Comparison of ENCODE assay signal across 9 mouse cellular contexts in the genomic region with DNA sequence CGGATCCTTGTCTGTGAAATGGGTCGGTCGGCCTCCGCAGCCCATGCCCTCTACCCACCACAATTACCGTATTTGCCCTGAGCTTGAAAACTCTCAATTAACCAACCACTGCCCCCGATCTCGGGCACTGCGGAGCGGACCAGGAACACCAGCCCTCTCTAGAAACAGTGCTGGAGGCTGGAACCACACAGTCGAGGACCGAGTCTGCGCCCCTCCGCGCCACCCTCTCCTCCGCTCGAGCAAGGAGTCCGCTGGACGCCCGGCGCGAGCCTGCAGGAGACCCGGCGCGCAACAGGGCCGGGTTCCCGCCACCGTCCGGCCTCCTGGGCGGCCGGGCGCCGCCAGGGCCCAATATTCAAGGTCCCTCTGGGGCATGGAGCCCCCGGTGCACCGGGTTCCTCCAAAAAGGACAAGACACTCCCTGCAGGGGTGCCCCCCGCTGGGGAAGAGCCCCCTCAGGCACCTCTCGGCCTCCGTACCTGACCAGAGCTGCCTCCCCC. TPM values are rescaled to one million over a fixed set of nuclear protein-coding genes. Genes with fewer than 3 reads are reported as not detected.
A peak's percentile ranks its signal among the peaks of the same experiment; 100 is the strongest.
DNase-seq lines count a peak whose midpoint lies in the region; ATAC-seq and TF ChIP-seq lines count a peak whose summit lies in the region.
"Had no signal": no experiment of that assay in that cellular context is flagged by ENCODE, and none has a peak within 500 bp of the region (broad histone marks: within the 10 kb centered on the region; RNA-seq: fewer than 3 reads in every experiment).

No protein-coding gene starts in this region.

- peak overlapping the region; percentile 99 for H3K9ac ChIP-seq in heart, embryonic 11.5 days (ENCODE audit: low read depth, low read length)
- peak overlapping the region; percentile 99 for H3K9ac ChIP-seq in forebrain, embryonic 12.5 days
- H3K9ac ChIP-seq in liver, embryonic 13.5 days: peak overlapping the region; percentile 97

- intact Hi-C loops in heart, postnatal 14 days (cut with DNase I): no loop called here

- H3K4me1 ChIP-seq in heart, embryonic 11.5 days (ENCODE audit: control insufficient read depth, insufficient read depth, low read length): peaks cover 21% of the 10 kb centered on the region
- peaks cover 48% of the 10 kb centered on the region for H3K4me1 ChIP-seq in E14TG2a.4 (replicated peaks; ENCODE audit: low read depth, low read length)
- H3K4me1 ChIP-seq in forebrain, embryonic 12.5 days: peaks cover 29% of the 10 kb centered on the region
- peaks cover 40% of the 10 kb centered on the region for H3K4me1 ChIP-seq in liver, embryonic 13.5 days (replicated peaks)

- H3K27me3 ChIP-seq in heart, embryonic 11.5 days (ENCODE audit: control insufficient read depth, insufficient read depth, low read length): no peaks in the 10 kb centered on the region
- peaks cover 5% of the 10 kb centered on the region for H3K27me3 ChIP-seq in E14TG2a.4 (ENCODE audit: insufficient read depth, low read length)
- H3K27me3 ChIP-seq in forebrain, embryonic 12.5 days: 0 out of 2 replicates have a peak, but pooled peaks cover 5% of the 10 kb centered on the region
- H3K27me3 ChIP-seq in liver, embryonic 13.5 days: no peaks in the 10 kb centered on the region

- no peak for TF ChIP-seq CTCF in E14TG2a.4 (conservative IDR thresholded peaks at IDR 0.05; ENCODE audit: low read length)

- WGBS in heart, embryonic 11.5 days (ENCODE audit: insufficient replicate concordance): 1% methylated on average over 37 of the region's 37 CpGs
- whole genome bisulfite sequencing in forebrain, embryonic 12.5 days: under 1% methylated on average over 37 of the region's 37 CpGs
- WGBS in liver, embryonic 13.5 days (ENCODE audit: insufficient replicate concordance): under 1% methylated on average over 37 of the region's 37 CpGs

- peak overlapping the region; percentile 77 for H3K27ac ChIP-seq in heart, embryonic 11.5 days (ENCODE audit: low read depth, low read length)
- peak overlapping the region; percentile 93 for H3K27ac ChIP-seq in forebrain, embryonic 12.5 days
- H3K27ac ChIP-seq in liver, embryonic 13.5 days: peak overlapping the region; percentile 93

- H3K4me3 ChIP-seq in heart, embryonic 11.5 days (ENCODE audit: low read depth, low read length): peak overlapping the region; percentile 100
- peak overlapping the region; percentile 100 for H3K4me3 ChIP-seq in E14TG2a.4 (replicated peaks; ENCODE audit: low read length)
- H3K4me3 ChIP-seq in forebrain, embryonic 12.5 days (replicated peaks): peak overlapping the region; percentile 100
- peak overlapping the region; percentile 100 for H3K4me3 ChIP-seq in liver, embryonic 13.5 days (replicated peaks)

- H3K9me3 ChIP-seq in heart, embryonic 11.5 days (replicated peaks; ENCODE audit: control insufficient read depth, low read length): no peaks in the 10 kb centered on the region
- H3K9me3 ChIP-seq in E14TG2a.4 (ENCODE audit: low read length): no peaks in the 10 kb centered on the region
- H3K9me3 ChIP-seq in forebrain, embryonic 12.5 days: no peaks in the 10 kb centered on the region
- H3K9me3 ChIP-seq in liver, embryonic 13.5 days (replicated peaks): no peaks in the 10 kb centered on the region

- H3K4me2 ChIP-seq in heart, embryonic 11.5 days: peak overlapping the region; percentile 79
- H3K4me2 ChIP-seq in forebrain, embryonic 12.5 days: peak overlapping the region; percentile 86
- H3K4me2 ChIP-seq in liver, embryonic 13.5 days: peak overlapping the region; percentile 93

- H3K36me3 ChIP-seq in heart, embryonic 11.5 days (ENCODE audit: control insufficient read depth, insufficient read depth, low read length): 0 out of 2 replicates have a peak, but pooled peaks cover 2% of the 10 kb centered on the region
- H3K36me3 ChIP-seq in E14TG2a.4 (ENCODE audit: insufficient read depth, low read length): peaks cover 35% of the 10 kb centered on the region
- peaks cover 25% of the 10 kb centered on the region for H3K36me3 ChIP-seq in forebrain, embryonic 12.5 days (replicated peaks)
- peaks cover 30% of the 10 kb centered on the region for H3K36me3 ChIP-seq in liver, embryonic 13.5 days

- DNase-seq in heart, postnatal 14 days: no peak
- no peak for DNase-seq in liver, embryonic 13.5 days
- DNase-seq in urinary bladder, postnatal 14 days (ENCODE audit: low spot score): no peak
- DNase-seq in urinary bladder, adult 2 months (ENCODE audit: low spot score): no peak
- DNase-seq in spleen, postnatal 10 days (ENCODE audit: low spot score in 2 of 2): no peak

- no peak for ATAC-seq in heart, embryonic 11.5 days (replicated peaks; ENCODE audit: insufficient number of reproducible peaks, low FRiP score, low TSS enrichment)
- peak; percentile 68 for ATAC-seq in forebrain, embryonic 12.5 days (ENCODE audit: low FRiP score)
- ATAC-seq in liver, embryonic 13.5 days (ENCODE audit: low read depth): peak; percentile 58

RNA-seq across cellular contexts. Expression of gene Clptm1, which starts 0.3 kb away (rescaled TPM):
- polyA plus RNA-seq in heart, embryonic 11.5 days (2014; fragmentation: Nextera tagmentation; extraction: Ambion mirVana): 86.8 and 89.4 TPM in 2 replicates
- 10 to 100 TPM; 80.2 to 82.8 TPM for total RNA-seq in heart, postnatal 14 days (2021)
- polyA plus RNA-seq in forebrain, embryonic 12.5 days (2016; fragmentation: Nextera tagmentation; extraction: Ambion mirVana): 85.6 and 87.6 TPM in 2 replicates
- 45.2 and 51.0 TPM in 2 replicates for polyA plus RNA-seq in liver, embryonic 13.5 days (2015; fragmentation: Nextera tagmentation; extraction: Ambion mirVana)
- 54.8 and 64.2 TPM in 2 replicates for polyA plus RNA-seq in urinary bladder, adult 2 months (2012; rRNA removed)

RNA-seq across cellular contexts. Expression of gene Apoc2, which starts 13.2 kb away (rescaled TPM):
- 4.9 TPM in 1 of 2 replicates, not detected in the other for polyA plus RNA-seq in heart, embryonic 11.5 days (2014; fragmentation: Nextera tagmentation; extraction: Ambion mirVana)
- total RNA-seq in heart, postnatal 14 days (2021): under 1 TPM; 0.41 to 0.55 TPM
- not detected in 2 replicates for polyA plus RNA-seq in forebrain, embryonic 12.5 days (2016; fragmentation: Nextera tagmentation; extraction: Ambion mirVana)
- 568 and 648 TPM in 2 replicates for polyA plus RNA-seq in liver, embryonic 13.5 days (2015; fragmentation: Nextera tagmentation; extraction: Ambion mirVana)
- polyA plus RNA-seq in urinary bladder, adult 2 months (2012; rRNA removed): 0.86 and 1.1 TPM in 2 replicates
- total RNA-seq: layer of hippocampus, postnatal 25 days had no signal

RNA-seq across cellular contexts. Expression of gene Gm44805, which starts 16.7 kb away (rescaled TPM):
- polyA plus RNA-seq in heart, embryonic 11.5 days (2014; fragmentation: Nextera tagmentation; extraction: Ambion mirVana): 1.2 TPM in 1 of 2 replicates, not detected in the other
- not detected for total RNA-seq in heart, postnatal 14 days (2021)
- polyA plus RNA-seq in forebrain, embryonic 12.5 days (2016; fragmentation: Nextera tagmentation; extraction: Ambion mirVana): not detected in 2 replicates
- 5.6 and 7.5 TPM in 2 replicates for polyA plus RNA-seq in liver, embryonic 13.5 days (2015; fragmentation: Nextera tagmentation; extraction: Ambion mirVana)
- not detected in 2 replicates for polyA plus RNA-seq in urinary bladder, adult 2 months (2012; rRNA removed)
- total RNA-seq: layer of hippocampus, postnatal 25 days had no signal

RNA-seq across cellular contexts. Expression of gene Apoc4, which starts 16.8 kb away (rescaled TPM):
- 0.34 TPM in 1 of 2 replicates, not detected in the other for polyA plus RNA-seq in heart, embryonic 11.5 days (2014; fragmentation: Nextera tagmentation; extraction: Ambion mirVana)
- total RNA-seq in heart, postnatal 14 days (2021): not detected
- polyA plus RNA-seq in forebrain, embryonic 12.5 days (2016; fragmentation: Nextera tagmentation; extraction: Ambion mirVana): not detected in 2 replicates
- polyA plus RNA-seq in liver, embryonic 13.5 days (2015; fragmentation: Nextera tagmentation; extraction: Ambion mirVana): 58.3 and 74.0 TPM in 2 replicates
- polyA plus RNA-seq in urinary bladder, adult 2 months (2012; rRNA removed): 0.19 and 0.28 TPM in 2 replicates
- total RNA-seq: layer of hippocampus, postnatal 25 days had no signal

RNA-seq across cellular contexts. Expression of gene Apoc1, which starts 28.0 kb away (rescaled TPM):
- 6.9 and 10.8 TPM in 2 replicates for polyA plus RNA-seq in heart, embryonic 11.5 days (2014; fragmentation: Nextera tagmentation; extraction: Ambion mirVana)
- total RNA-seq in heart, postnatal 14 days (2021): 1 to 10 TPM; 2.2 to 8.9 TPM
- polyA plus RNA-seq in forebrain, embryonic 12.5 days (2016; fragmentation: Nextera tagmentation; extraction: Ambion mirVana): 0.73 and 1.2 TPM in 2 replicates
- polyA plus RNA-seq in liver, embryonic 13.5 days (2015; fragmentation: Nextera tagmentation; extraction: Ambion mirVana): 247 and 261 TPM in 2 replicates
- polyA plus RNA-seq in urinary bladder, adult 2 months (2012; rRNA removed): 54.0 and 72.3 TPM in 2 replicates

Comparison
In these comparisons a context has a peak if more than half of its experiments do, and no peak if none do; other contexts are left out.
1. RNA of gene Apoc2, which starts 13.2 kb away (polyA plus RNA-seq): 568 to 648 TPM in liver, embryonic 13.5 days; 4.9 TPM in heart, embryonic 11.5 days, 0.86 to 1.1 TPM in urinary bladder, adult 2 months and not detected in forebrain, embryonic 12.5 days; every median in the first group is over 10 times any median in the second.
2. Peak in every context shown above with its lines, with median percentiles within 50 percentile points of each other: H3K27ac ChIP-seq, H3K4me2 ChIP-seq, H3K4me3 ChIP-seq and H3K9ac ChIP-seq.